Mouse (Mus musculus): ENCODE measurements at regions not wholly inside any gene's neighbourhood (a gene's known extent, or its start where the extent isn't known, plus 50 kb on each side); places are given as distances from the start of the nearest gene placed in this dataset.

- Histone ChIP-seq H3K9ac (ENCODE audit: low read length) (no peak overlapping the region), H3K36me3 (ENCODE audit: control insufficient read depth, insufficient read depth, low read length) (no peaks in the 10 kb centered on the region), H3K27me3 (ENCODE audit: control insufficient read depth, insufficient read depth, low read length) (no peaks in the 10 kb centered on the region), H3K9me3 (ENCODE audit: control insufficient read depth, low read length) (no peaks in the 10 kb centered on the region), H3K4me3 (ENCODE audit: low read depth, low read length) (no peak overlapping the region), H3K4me1 (replicated peaks; ENCODE audit: control insufficient read depth, insufficient read depth) (no peaks in the 10 kb centered on the region), H3K4me2 (replicated peaks; ENCODE audit: low read depth) (no peak overlapping the region), H3K27ac (replicated peaks) (no peak overlapping the region)
- DNase-seq (ENCODE audit: low spot score) (no peak), ATAC-seq (ENCODE audit: low FRiP score, low TSS enrichment) (no peak)
- 89% methylated on average over 7 of the region's 7 CpGs for WGBS
- TF ChIP-seq CTCF (IDR thresholded peaks at IDR 0.05; ENCODE audit: low read depth) = no peak
Observed at GRCm38 (mm10) chr17:88212121-88212520, 147.0 kb upstream of the Fbxo11 start.

- no peaks in the 10 kb centered on the region for H3K4me1 ChIP-seq (replicated peaks; ENCODE audit: control insufficient read depth, insufficient read depth)
Observed at GRCm38 (mm10) chr17:88214746-88215145, 149.7 kb upstream of the Fbxo11 start.

GRCm38 (mm10) chr17:88222379-88222955, 157.4 kb upstream of the Fbxo11 start:
- Histone ChIP-seq H3K4me2 (replicated peaks; ENCODE audit: low read depth) (no peak overlapping the region), H3K36me3 (ENCODE audit: control insufficient read depth, insufficient read depth, low read length) (no peaks in the 10 kb centered on the region), H3K27me3 (ENCODE audit: control insufficient read depth, insufficient read depth, low read length) (no peaks in the 10 kb centered on the region), H3K9me3 (ENCODE audit: control insufficient read depth, low read length) (no peaks in the 10 kb centered on the region), H3K27ac (replicated peaks) (no peak overlapping the region), H3K4me1 (replicated peaks; ENCODE audit: control insufficient read depth, insufficient read depth) (no peaks in the 10 kb centered on the region), H3K9ac (ENCODE audit: low read length) (no peak overlapping the region), H3K4me3 (ENCODE audit: low read depth, low read length) (no peak overlapping the region)
- 68% methylated on average over 5 of the region's 5 CpGs for WGBS
- ATAC-seq (ENCODE audit: low FRiP score, low TSS enrichment) = no peak
- no peak for TF ChIP-seq CTCF (IDR thresholded peaks at IDR 0.05; ENCODE audit: low read depth)
- no peak for DNase-seq (ENCODE audit: low spot score)

More at GRCm38 (mm10) chr17:88214746-88215145, 149.7 kb upstream of the Fbxo11 start:
- H3K9ac ChIP-seq (ENCODE audit: low read length) = no peak overlapping the region
- no peaks in the 10 kb centered on the region for H3K27me3 ChIP-seq (ENCODE audit: control insufficient read depth, insufficient read depth, low read length)
- ATAC-seq (ENCODE audit: low FRiP score, low TSS enrichment) (no peak), DNase-seq (ENCODE audit: low spot score) (no peak)
- TF ChIP-seq CTCF (IDR thresholded peaks at IDR 0.05; ENCODE audit: low read depth) = no peak
- no peak for TF ChIP-seq EP300 (optimal IDR thresholded peaks at IDR 0.05)
- 57% methylated on average over 9 of the region's 9 CpGs for WGBS
- H3K27ac ChIP-seq (replicated peaks) = 0 out of 2 replicates have a peak overlapping the region, but pooled peaks have one; percentile 18
- no peaks in the 10 kb centered on the region for H3K9me3 ChIP-seq (ENCODE audit: control insufficient read depth, low read length)
- no peaks in the 10 kb centered on the region for H3K36me3 ChIP-seq (ENCODE audit: control insufficient read depth, insufficient read depth, low read length)
- H3K4me3 ChIP-seq (ENCODE audit: low read depth, low read length) = no peak overlapping the region
- no peak overlapping the region for H3K4me2 ChIP-seq (replicated peaks; ENCODE audit: low read depth)

- H3K9ac ChIP-seq (ENCODE audit: low read length) = no peak overlapping the region
- ATAC-seq (ENCODE audit: low FRiP score, low TSS enrichment) (no peak), DNase-seq (ENCODE audit: low spot score) (no peak)
- no peak overlapping the region for H3K27ac ChIP-seq (replicated peaks)
- no peak overlapping the region for H3K4me2 ChIP-seq (replicated peaks; ENCODE audit: low read depth)
- TF ChIP-seq CTCF (IDR thresholded peaks at IDR 0.05; ENCODE audit: low read depth) = no peak
- TF ChIP-seq EP300 (optimal IDR thresholded peaks at IDR 0.05) = no peak
- no peaks in the 10 kb centered on the region for H3K4me1 ChIP-seq (replicated peaks; ENCODE audit: control insufficient read depth, insufficient read depth)
- WGBS = 65% methylated on average over 8 of the region's 8 CpGs
- H3K9me3 ChIP-seq (ENCODE audit: control insufficient read depth, low read length) = no peaks in the 10 kb centered on the region
- no peaks in the 10 kb centered on the region for H3K36me3 ChIP-seq (ENCODE audit: control insufficient read depth, insufficient read depth, low read length)
- H3K4me3 ChIP-seq (ENCODE audit: low read depth, low read length) = no peak overlapping the region
- H3K27me3 ChIP-seq (ENCODE audit: control insufficient read depth, insufficient read depth, low read length) = no peaks in the 10 kb centered on the region
Observed at GRCm38 (mm10) chr17:88240476-88240875, 175.4 kb upstream of the Fbxo11 start.

- no peak for TF ChIP-seq CTCF (IDR thresholded peaks at IDR 0.05; ENCODE audit: low read depth)
- no peak for TF ChIP-seq EP300 (optimal IDR thresholded peaks at IDR 0.05)
- DNase-seq (ENCODE audit: low spot score) (no peak), ATAC-seq (ENCODE audit: low FRiP score, low TSS enrichment) (no peak)
- 66% methylated on average over 5 of the region's 5 CpGs for WGBS
- H3K27me3 ChIP-seq (ENCODE audit: control insufficient read depth, insufficient read depth, low read length) = no peaks in the 10 kb centered on the region
- no peaks in the 10 kb centered on the region for H3K36me3 ChIP-seq (ENCODE audit: control insufficient read depth, insufficient read depth, low read length)
- H3K9me3 ChIP-seq (ENCODE audit: control insufficient read depth, low read length) = no peaks in the 10 kb centered on the region
- H3K9ac ChIP-seq (ENCODE audit: low read length) = no peak overlapping the region
- H3K27ac ChIP-seq (replicated peaks) = no peak overlapping the region
- no peak overlapping the region for H3K4me2 ChIP-seq (replicated peaks; ENCODE audit: low read depth)
- no peak overlapping the region for H3K4me3 ChIP-seq (ENCODE audit: low read depth, low read length)
- H3K4me1 ChIP-seq (replicated peaks; ENCODE audit: control insufficient read depth, insufficient read depth) = no peaks in the 10 kb centered on the region
Observed at GRCm38 (mm10) chr17:88248625-88249024, 183.5 kb upstream of the Fbxo11 start.

GRCm38 (mm10) chr17:88251949-88252521, 186.9 kb upstream of the Fbxo11 start:
- ATAC-seq (ENCODE audit: low FRiP score, low TSS enrichment) (0 out of 2 replicates have a peak, but pooled peaks have one; percentile 27), DNase-seq (ENCODE audit: low spot score) (peak; percentile 48)
- H3K27me3 ChIP-seq (ENCODE audit: control insufficient read depth, insufficient read depth, low read length) = no peaks in the 10 kb centered on the region
- no peak overlapping the region for H3K27ac ChIP-seq (replicated peaks)
- H3K9ac ChIP-seq (ENCODE audit: low read length) = no peak overlapping the region
- no peak for TF ChIP-seq EP300 (optimal IDR thresholded peaks at IDR 0.05)
- TF ChIP-seq CTCF (IDR thresholded peaks at IDR 0.05; ENCODE audit: low read depth) = peak; percentile 86
- 0 out of 2 replicates have a peak, but pooled peaks cover 2% of the 10 kb centered on the region for H3K4me1 ChIP-seq (replicated peaks; ENCODE audit: control insufficient read depth, insufficient read depth)
- no peaks in the 10 kb centered on the region for H3K36me3 ChIP-seq (ENCODE audit: control insufficient read depth, insufficient read depth, low read length)
- no peaks in the 10 kb centered on the region for H3K9me3 ChIP-seq (ENCODE audit: control insufficient read depth, low read length)
- WGBS = 14% methylated on average over 17 of the region's 17 CpGs
- H3K4me2 ChIP-seq (replicated peaks; ENCODE audit: low read depth) = peak overlapping the region; percentile 49
- 0 out of 2 replicates have a peak overlapping the region, but pooled peaks have one; percentile 12 for H3K4me3 ChIP-seq (ENCODE audit: low read depth, low read length)

Data from stomach, postnatal 0 days (tissue).